Mouse (Mus musculus): ENCODE measurements around the gene Nin. TPM values are rescaled to one million over a fixed set of nuclear protein-coding genes. Genes with fewer than 3 reads are reported as not detected.

Gene Nin
- polyA plus RNA-seq (2012; fragmentation: generic; extraction: Trizol) = 8.0 TPM
- long read RNA-seq, experiment 1, partial matches to known transcripts = 2 of 3 reads
- long read RNA-seq, experiment 1, other reads (novel, unspliced or antisense) = 1 of 3 reads
- long read RNA-seq, experiment 2, full-length matches to known transcripts = 1 of 69 reads
- long read RNA-seq, experiment 2, partial matches to known transcripts = 53 of 69 reads
- long read RNA-seq, experiment 2, other reads (novel, unspliced or antisense) = 15 of 69 reads

DNA sequence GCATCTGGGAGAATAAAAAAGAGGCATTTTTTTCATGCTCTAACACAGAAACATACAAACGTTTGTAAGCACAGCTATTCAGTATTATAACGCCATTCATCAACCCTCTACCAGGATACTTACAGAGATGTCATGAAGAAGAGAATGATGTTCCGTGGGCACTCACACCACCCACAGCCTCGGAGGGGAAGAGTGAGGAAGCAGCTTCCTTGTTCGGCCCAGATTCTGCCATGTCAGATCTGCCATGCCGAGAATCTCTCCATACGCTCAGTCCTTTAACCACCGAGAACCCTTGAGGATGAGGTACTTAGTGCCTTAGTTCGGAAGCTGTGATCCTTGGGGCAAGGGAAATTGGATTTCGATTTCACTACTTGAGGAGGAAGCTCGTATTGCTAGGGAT lies at the start of gene Nin:
Gene Nin (minus strand): TSS at position 367 of the 400 bp plus-strand sequence.
- H3K4me3 ChIP-seq (ENCODE audit: insufficient read depth, poor library complexity, severe bottlenecking) = no peak within 1 kb of the TSS
- H3K36me3 ChIP-seq (ENCODE audit: control insufficient read depth, insufficient read depth) = no peaks in the 10 kb centered on the region
- TF ChIP-seq CEBPB (IDR thresholded peaks at IDR 0.05; ENCODE audit: low read depth) (no peak), FOSL1 (IDR thresholded peaks at IDR 0.05; ENCODE audit: insufficient read depth, low read length, poor library complexity, severe bottlenecking) (no peak), MYOD1 (IDR thresholded peaks at IDR 0.05; ENCODE audit: control insufficient read depth, insufficient read length, low read depth) (no peak), MAX (IDR thresholded peaks at IDR 0.05) (no peak), MYOG (IDR thresholded peaks at IDR 0.05; ENCODE audit: control insufficient read depth, extremely low read depth, insufficient read length) (no peak), CTCF (IDR thresholded peaks at IDR 0.05; ENCODE audit: control insufficient read depth, insufficient read depth, insufficient read length) (no peak), USF1 (IDR thresholded peaks at IDR 0.05; ENCODE audit: low read depth) (no peak)
- peaks cover 29% of the 10 kb centered on the region for H3K79me2 ChIP-seq (ENCODE audit: control insufficient read depth, insufficient read depth)
- no peak within 1 kb of the TSS for H3ac ChIP-seq (ENCODE audit: control insufficient read depth, insufficient read length, low read depth)
- H3K79me3 ChIP-seq (ENCODE audit: low read depth) = peaks cover 15% of the 10 kb centered on the region
- H3K27me3 ChIP-seq (ENCODE audit: control insufficient read depth, insufficient read depth, insufficient read length) = no peaks in the 10 kb centered on the region

DNA sequence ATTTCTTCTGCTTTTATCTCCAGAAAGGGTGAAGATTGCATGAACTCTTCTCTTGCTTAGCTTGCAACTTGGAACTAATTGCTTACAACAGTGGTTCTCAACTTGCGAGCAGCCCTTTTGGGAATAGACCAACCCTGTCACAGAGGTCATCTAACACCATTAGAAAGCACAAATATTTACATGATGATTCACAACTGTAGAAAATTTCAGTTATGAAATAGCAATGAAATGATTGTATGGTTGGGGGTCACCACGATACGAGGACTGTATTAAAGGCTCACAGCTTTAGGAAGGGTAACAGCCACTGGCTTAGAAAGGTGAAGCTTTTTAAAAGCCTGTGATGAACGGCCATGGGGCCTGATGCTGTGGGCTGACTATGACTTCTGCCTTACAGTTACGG lies 47.5 kb upstream of the Nin start:
- H3K79me2 ChIP-seq (ENCODE audit: control insufficient read depth, insufficient read depth) = no peaks in the 10 kb centered on the region
- TF ChIP-seq MAX (IDR thresholded peaks at IDR 0.05) (no peak), MYOD1 (IDR thresholded peaks at IDR 0.05; ENCODE audit: control insufficient read depth, insufficient read length, low read depth) (no peak), FOSL1 (IDR thresholded peaks at IDR 0.05; ENCODE audit: insufficient read depth, low read length, poor library complexity, severe bottlenecking) (no peak), MYOG (IDR thresholded peaks at IDR 0.05; ENCODE audit: control insufficient read depth, extremely low read depth, insufficient read length) (no peak), CEBPB (IDR thresholded peaks at IDR 0.05; ENCODE audit: low read depth) (no peak), USF1 (IDR thresholded peaks at IDR 0.05; ENCODE audit: low read depth) (no peak)
- no peaks in the 10 kb centered on the region for H3K36me3 ChIP-seq (ENCODE audit: control insufficient read depth, insufficient read depth)
- no peak overlapping the region for H3ac ChIP-seq (ENCODE audit: control insufficient read depth, insufficient read length, low read depth)
- no peak overlapping the region for H3K4me3 ChIP-seq (ENCODE audit: insufficient read depth, poor library complexity, severe bottlenecking)
- no peaks in the 10 kb centered on the region for H3K79me3 ChIP-seq (ENCODE audit: low read depth)
- H3K27me3 ChIP-seq (ENCODE audit: control insufficient read depth, insufficient read depth, insufficient read length) = peaks cover 32% of the 10 kb centered on the region

DNA sequence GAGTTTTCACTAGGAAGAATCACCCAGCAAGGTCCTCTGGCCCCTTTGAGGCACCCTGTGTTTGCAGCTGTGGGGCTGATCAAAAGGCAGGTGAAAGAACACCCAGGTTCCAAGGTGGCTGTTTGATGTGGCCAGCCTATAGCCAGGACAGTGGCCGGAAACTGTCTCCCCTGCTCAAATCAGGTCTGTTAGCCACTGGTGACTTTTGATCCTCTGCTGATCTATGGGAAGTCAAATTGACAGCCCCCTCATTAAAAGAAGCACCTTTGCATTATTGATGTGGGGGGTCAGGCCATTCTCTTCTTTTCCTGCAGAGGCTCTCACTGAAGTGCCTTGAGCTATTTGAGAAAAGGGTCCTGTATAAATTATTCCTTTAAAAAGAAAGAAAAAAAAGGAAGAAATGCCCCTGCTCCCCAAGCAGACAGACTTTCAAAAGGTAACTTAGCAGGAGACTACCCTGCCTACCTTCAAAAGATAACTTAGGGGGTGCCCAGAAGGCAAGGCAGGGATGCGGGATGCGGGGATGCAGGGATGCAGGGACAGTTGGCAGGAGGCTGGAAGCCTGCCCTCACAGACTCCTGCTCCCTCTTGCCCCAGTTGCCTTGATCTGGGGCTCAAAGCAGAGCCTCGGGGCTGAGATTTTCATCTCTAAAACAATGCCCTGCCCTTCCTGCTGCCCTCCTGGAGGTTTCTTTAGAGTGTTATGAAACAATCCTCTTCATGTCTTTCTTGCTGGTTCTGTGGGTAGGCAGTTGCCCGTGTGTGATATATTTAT lies 44.0 kb upstream of the Nin start:
- no peaks in the 10 kb centered on the region for H3K36me3 ChIP-seq (ENCODE audit: control insufficient read depth, insufficient read depth)
- H3K79me2 ChIP-seq (ENCODE audit: control insufficient read depth, insufficient read depth) = no peaks in the 10 kb centered on the region
- H3ac ChIP-seq (ENCODE audit: control insufficient read depth, insufficient read length, low read depth) = no peak overlapping the region
- TF ChIP-seq USF1 (IDR thresholded peaks at IDR 0.05; ENCODE audit: low read depth) = no peak
- no peak for TF ChIP-seq FOSL1 (IDR thresholded peaks at IDR 0.05; ENCODE audit: insufficient read depth, low read length, poor library complexity, severe bottlenecking)
- TF ChIP-seq MAX (IDR thresholded peaks at IDR 0.05) = no peak
- TF ChIP-seq MYOD1 (IDR thresholded peaks at IDR 0.05; ENCODE audit: control insufficient read depth, insufficient read length, low read depth) = no peak
- no peak for TF ChIP-seq CEBPB (IDR thresholded peaks at IDR 0.05; ENCODE audit: low read depth)
- no peak for TF ChIP-seq MYOG (IDR thresholded peaks at IDR 0.05; ENCODE audit: control insufficient read depth, extremely low read depth, insufficient read length)
- no peak for TF ChIP-seq CTCF (IDR thresholded peaks at IDR 0.05; ENCODE audit: control insufficient read depth, insufficient read depth, insufficient read length)
- peaks cover 43% of the 10 kb centered on the region for H3K27me3 ChIP-seq (ENCODE audit: control insufficient read depth, insufficient read depth, insufficient read length)
- no peaks in the 10 kb centered on the region for H3K79me3 ChIP-seq (ENCODE audit: low read depth)
- no peak overlapping the region for H3K4me3 ChIP-seq (ENCODE audit: insufficient read depth, poor library complexity, severe bottlenecking)

DNA sequence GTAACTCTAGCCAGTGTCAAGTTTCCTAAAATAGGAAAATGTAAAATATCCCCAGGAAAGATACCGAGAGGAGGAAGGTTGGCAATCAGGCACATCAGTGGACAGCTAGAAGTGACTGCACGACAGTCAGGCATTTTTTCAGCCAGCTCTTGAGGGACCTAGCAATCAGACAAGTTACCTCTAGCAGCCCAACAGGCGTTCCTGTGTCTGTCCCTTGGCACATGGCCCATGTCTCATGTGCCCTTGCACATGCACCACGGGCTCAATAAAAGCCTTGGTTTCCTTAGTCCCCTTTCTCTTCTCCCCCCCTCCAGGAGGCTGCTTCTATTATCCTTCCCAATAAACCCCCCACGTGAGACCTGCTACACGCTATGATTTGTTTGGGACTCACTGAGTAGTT lies 42.7 kb upstream of the Nin start:
- no peak for TF ChIP-seq MYOD1 (IDR thresholded peaks at IDR 0.05; ENCODE audit: control insufficient read depth, insufficient read length, low read depth)
- no peak for TF ChIP-seq MYOG (IDR thresholded peaks at IDR 0.05; ENCODE audit: control insufficient read depth, extremely low read depth, insufficient read length)
- no peak overlapping the region for H3ac ChIP-seq (ENCODE audit: control insufficient read depth, insufficient read length, low read depth)
- H3K79me3 ChIP-seq (ENCODE audit: low read depth) = no peaks in the 10 kb centered on the region
- no peaks in the 10 kb centered on the region for H3K36me3 ChIP-seq (ENCODE audit: control insufficient read depth, insufficient read depth)
- no peak overlapping the region for H3K4me3 ChIP-seq (ENCODE audit: insufficient read depth, poor library complexity, severe bottlenecking)
- peaks cover 43% of the 10 kb centered on the region for H3K27me3 ChIP-seq (ENCODE audit: control insufficient read depth, insufficient read depth, insufficient read length)
- no peaks in the 10 kb centered on the region for H3K79me2 ChIP-seq (ENCODE audit: control insufficient read depth, insufficient read depth)

DNA sequence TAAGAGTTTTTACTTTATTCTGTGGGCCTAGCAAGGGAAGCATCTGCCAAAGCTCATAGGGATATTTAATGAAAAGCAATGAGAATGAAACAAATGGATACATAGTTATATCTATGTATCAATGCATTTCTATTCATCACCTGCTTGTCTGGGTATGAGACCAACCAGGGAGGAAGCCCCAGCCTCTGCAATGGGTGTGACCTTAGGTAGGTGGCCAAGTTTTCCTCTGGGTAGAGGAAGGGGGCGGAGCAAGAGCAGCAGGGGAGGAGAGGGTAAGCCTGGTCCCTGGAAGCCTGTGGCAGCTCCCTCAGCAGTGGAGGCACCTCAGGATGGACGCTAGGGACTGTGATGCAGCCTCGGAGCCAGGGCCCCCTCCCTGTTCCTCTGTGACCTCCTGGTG lies 40.3 kb upstream of the Nin start, which contains the start of gene Abhd12b:
Gene Abhd12b (plus strand): TSS at position 301 of the 400 bp plus-strand sequence.
- no peak within 1 kb of the TSS for H3K4me3 ChIP-seq (ENCODE audit: insufficient read depth, poor library complexity, severe bottlenecking)
- no peak within 1 kb of the TSS for H3ac ChIP-seq (ENCODE audit: control insufficient read depth, insufficient read length, low read depth)
- no peak for TF ChIP-seq MYOG (IDR thresholded peaks at IDR 0.05; ENCODE audit: control insufficient read depth, extremely low read depth, insufficient read length)
- no peak for TF ChIP-seq CEBPB (IDR thresholded peaks at IDR 0.05; ENCODE audit: low read depth)
- TF ChIP-seq CTCF (IDR thresholded peaks at IDR 0.05; ENCODE audit: control insufficient read depth, insufficient read depth, insufficient read length) = no peak
- no peak for TF ChIP-seq MYOD1 (IDR thresholded peaks at IDR 0.05; ENCODE audit: control insufficient read depth, insufficient read length, low read depth)
- TF ChIP-seq USF1 (IDR thresholded peaks at IDR 0.05; ENCODE audit: low read depth) = no peak
- TF ChIP-seq MAX (IDR thresholded peaks at IDR 0.05) = no peak
- TF ChIP-seq FOSL1 (IDR thresholded peaks at IDR 0.05; ENCODE audit: insufficient read depth, low read length, poor library complexity, severe bottlenecking) = no peak
- H3K79me2 ChIP-seq (ENCODE audit: control insufficient read depth, insufficient read depth) = no peaks in the 10 kb centered on the region
- H3K27me3 ChIP-seq (ENCODE audit: control insufficient read depth, insufficient read depth, insufficient read length) = peaks cover 46% of the 10 kb centered on the region
- H3K79me3 ChIP-seq (ENCODE audit: low read depth) = no peaks in the 10 kb centered on the region
- H3K36me3 ChIP-seq (ENCODE audit: control insufficient read depth, insufficient read depth) = no peaks in the 10 kb centered on the region
